Mouse (Mus musculus): ENCODE data around the gene Tbce.

DNA sequence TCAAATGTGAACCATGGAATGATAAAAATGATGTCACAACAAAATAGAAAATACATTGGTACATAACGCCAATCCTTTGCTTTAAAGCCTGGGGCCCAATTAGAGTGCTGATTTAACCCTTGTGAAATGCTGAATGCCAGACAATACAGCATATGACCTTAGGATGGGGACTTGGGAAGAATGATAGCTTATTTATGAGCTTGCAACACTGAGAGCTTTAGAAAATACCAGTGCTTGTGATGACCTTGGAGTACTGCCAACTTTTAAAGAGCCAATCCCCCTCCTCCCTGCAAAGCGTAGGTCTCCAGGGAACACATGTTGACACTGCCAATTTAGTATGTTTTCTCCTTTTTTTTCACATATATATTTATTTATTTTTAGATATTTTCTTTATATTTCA, 36.7 kb downstream of the Tbce start:
- TF ChIP-seq CTCF (IDR thresholded peaks at IDR 0.05; ENCODE audit: low read depth, low read length) (no peak), GATA1 (IDR thresholded peaks at IDR 0.05; ENCODE audit: borderline replicate concordance, low read length) (no peak), POLR2AphosphoS5 (IDR thresholded peaks at IDR 0.05; ENCODE audit: insufficient replicate concordance, low read depth, low read length) (no peak), TAL1 (conservative IDR thresholded peaks at IDR 0.05; ENCODE audit: low read depth, low read length) (no peak), GATA2 (IDR thresholded peaks at IDR 0.05; ENCODE audit: borderline replicate concordance, low read depth, low read length) (no peak)

Measured in G1E (cell line).